Mouse (Mus musculus): Measurements from ENCODE around the gene Abcc3. TPM values are rescaled to one million over a fixed set of nuclear protein-coding genes. Genes with fewer than 3 reads are reported as not detected.

Gene Abcc3
- 6.6 and 7.7 TPM in 2 replicates for polyA plus RNA-seq (2015; fragmentation: Nextera tagmentation; extraction: Ambion mirVana)

DNA sequence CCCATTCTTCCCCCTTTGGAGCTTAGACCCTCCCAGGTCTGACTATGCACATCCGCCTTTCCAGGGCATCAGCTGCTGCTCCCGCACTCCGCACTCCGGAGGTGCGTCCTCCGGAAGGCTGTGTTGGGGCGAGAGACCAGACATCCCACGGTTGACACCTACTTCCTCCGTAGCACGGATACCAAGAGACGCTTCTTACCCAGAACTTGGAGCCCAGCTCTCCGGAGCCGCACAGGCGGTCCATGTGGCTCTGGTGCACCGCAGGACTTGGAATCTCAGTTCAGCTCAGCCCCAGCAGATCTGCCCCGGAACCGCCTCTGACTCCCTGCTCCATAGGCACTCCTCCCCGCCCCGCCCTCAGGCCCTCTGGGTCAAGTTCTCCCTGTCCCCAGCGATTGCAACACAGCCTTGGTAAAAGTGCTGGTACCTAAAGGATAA, at the start of gene Abcc3:
Gene Abcc3, minus strand, starts transcription at position 326 of the 438 bp plus-strand sequence.
- Histone ChIP-seq H3K27ac (no peak within 1 kb of the TSS), H3K4me1 (peaks cover 5% of the 10 kb centered on the region; the same call in 1 of the 2 replicates), H3K4me3 (replicated peaks) (peak within 1 kb of the TSS; percentile 36), H3K9ac (no peak within 1 kb of the TSS), H3K9me3 (no peaks in the 10 kb centered on the region), H3K27me3 (replicated peaks) (no peaks in the 10 kb centered on the region), H3K4me2 (peak within 1 kb of the TSS; percentile 67), H3K36me3 (no peaks in the 10 kb centered on the region)
- peak; percentile 51; the same call in 1 of the 2 replicates for ATAC-seq (ENCODE audit: insufficient read depth, low FRiP score, low read depth)
- WGBS: 6% methylated on average over 20 of the region's 20 CpGs

DNA sequence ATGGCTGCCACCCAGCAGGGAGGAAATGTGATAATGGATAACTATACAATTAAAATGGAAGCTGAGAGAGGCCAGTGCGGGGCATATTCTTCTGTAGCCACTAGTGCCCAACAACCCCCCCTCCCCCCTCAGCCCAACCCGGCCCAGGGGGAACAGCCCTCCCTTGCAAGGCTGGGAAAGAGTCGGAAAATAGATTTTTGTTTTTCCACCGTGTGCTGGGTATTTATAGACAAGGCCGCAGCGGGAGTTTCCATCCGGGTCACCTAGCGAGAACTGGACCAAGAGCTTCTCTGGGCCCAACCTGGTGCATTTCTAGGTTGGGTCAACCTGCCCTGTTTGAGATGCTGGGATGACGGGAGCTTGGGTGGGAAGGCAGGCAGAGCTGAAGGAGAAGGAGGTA, 49.0 kb upstream of the Abcc3 start:
- ATAC-seq (ENCODE audit: insufficient read depth, low FRiP score, low read depth): no peak
- H3K4me1 ChIP-seq: no peaks in the 10 kb centered on the region
- 74% methylated on average over 9 of the region's 9 CpGs for WGBS
- H3K9me3 ChIP-seq: no peaks in the 10 kb centered on the region
- H3K4me3 ChIP-seq (replicated peaks): no peak overlapping the region
- H3K9ac ChIP-seq: no peak overlapping the region
- H3K27me3 ChIP-seq (replicated peaks): no peaks in the 10 kb centered on the region
- H3K36me3 ChIP-seq: no peaks in the 10 kb centered on the region
- H3K4me2 ChIP-seq: no peak overlapping the region
- no peak overlapping the region for H3K27ac ChIP-seq

DNA sequence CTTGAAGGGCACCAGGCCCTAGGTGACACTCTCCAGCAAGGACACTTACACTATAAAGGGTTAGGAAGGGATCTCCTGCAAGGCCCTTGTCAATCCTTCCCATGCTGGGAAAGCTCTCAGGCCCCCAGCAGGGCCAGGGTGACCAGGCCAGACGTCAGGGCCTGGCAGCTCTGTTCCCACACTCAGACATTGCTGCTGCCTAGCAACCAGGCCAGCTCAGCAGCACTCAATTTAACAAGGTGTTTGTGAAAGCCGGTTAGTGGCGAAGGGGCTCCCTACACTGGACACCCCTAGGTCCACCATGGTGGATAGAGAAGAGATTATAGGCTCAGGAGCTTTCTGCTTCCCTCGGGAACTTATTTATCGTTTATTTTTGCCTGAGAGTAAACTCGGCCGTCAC, 48.3 kb upstream of the Abcc3 start:
- no peaks in the 10 kb centered on the region for H3K4me1 ChIP-seq
- no peak for ATAC-seq (ENCODE audit: insufficient read depth, low FRiP score, low read depth)
- H3K27me3 ChIP-seq (replicated peaks): no peaks in the 10 kb centered on the region
- H3K9ac ChIP-seq: no peak overlapping the region
- WGBS: 49% methylated on average over 7 of the region's 7 CpGs
- H3K9me3 ChIP-seq: no peaks in the 10 kb centered on the region
- H3K36me3 ChIP-seq: no peaks in the 10 kb centered on the region
- H3K4me2 ChIP-seq: no peak overlapping the region
- H3K27ac ChIP-seq: no peak overlapping the region
- H3K4me3 ChIP-seq (replicated peaks): no peak overlapping the region

DNA sequence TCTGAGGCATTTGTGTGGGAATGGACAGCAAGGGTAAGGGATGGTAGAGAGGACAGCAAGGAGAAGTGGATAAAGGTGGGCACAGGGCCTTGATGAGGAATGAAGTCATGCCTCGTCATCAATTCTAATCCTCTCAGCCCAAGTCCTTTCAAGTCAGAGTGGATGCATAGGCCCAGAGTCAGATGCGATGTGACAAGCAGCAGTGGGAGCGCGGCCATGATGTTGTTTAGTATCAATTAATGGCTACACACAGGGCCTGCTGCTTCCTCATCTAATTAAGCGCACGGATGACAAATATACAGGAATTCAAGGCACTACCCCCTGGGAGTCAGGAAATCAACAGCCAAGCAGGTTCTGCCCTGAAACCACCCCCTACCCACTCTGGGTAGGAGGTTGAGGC, 47.6 kb upstream of the Abcc3 start:
- no peak overlapping the region for H3K9ac ChIP-seq
- no peaks in the 10 kb centered on the region for H3K36me3 ChIP-seq
- 83% methylated on average over 6 of the region's 6 CpGs for WGBS
- H3K27me3 ChIP-seq (replicated peaks): no peaks in the 10 kb centered on the region
- ATAC-seq (ENCODE audit: insufficient read depth, low FRiP score, low read depth): no peak
- H3K4me1 ChIP-seq: no peaks in the 10 kb centered on the region
- H3K27ac ChIP-seq: no peak overlapping the region
- H3K4me2 ChIP-seq: no peak overlapping the region
- no peaks in the 10 kb centered on the region for H3K9me3 ChIP-seq
- H3K4me3 ChIP-seq (replicated peaks): no peak overlapping the region

DNA sequence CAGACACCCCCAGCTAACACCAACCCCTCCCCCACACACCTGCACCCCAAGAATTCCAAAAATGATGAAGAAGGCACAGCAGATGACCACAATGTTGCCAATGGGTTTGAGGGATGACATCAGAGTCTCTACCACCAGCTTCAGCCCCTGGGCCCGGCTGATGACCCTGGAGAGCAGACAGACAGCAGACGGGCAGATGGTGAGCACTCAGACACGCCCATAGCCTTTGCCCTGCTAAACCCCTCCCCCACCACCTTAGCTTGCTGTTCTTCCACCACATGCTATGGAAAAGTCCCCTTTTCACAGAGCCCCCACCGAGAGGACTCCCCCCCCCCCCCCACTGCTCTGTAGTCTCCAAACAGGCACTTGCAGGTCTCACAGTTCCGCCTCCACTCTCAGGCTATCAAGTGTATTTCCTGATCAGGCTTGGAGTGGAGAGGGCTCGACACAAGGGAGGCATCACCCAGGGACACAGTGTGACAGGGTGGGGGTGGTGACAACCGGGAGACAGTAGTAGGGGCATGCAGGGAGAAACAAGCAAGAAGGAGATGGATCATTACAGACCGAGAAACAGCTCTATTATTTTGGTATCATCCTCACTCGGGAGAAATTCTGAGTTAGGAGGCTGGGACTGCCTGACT, 36.3 kb upstream of the Abcc3 start:
- Histone ChIP-seq H3K4me1 (peaks cover 34% of the 10 kb centered on the region), H3K27me3 (replicated peaks) (0 out of 2 replicates have a peak, but pooled peaks cover 4% of the 10 kb centered on the region), H3K9me3 (no peaks in the 10 kb centered on the region), H3K36me3 (no peaks in the 10 kb centered on the region), H3K4me2 (no peak overlapping the region), H3K4me3 (replicated peaks) (no peak overlapping the region), H3K27ac (peak overlapping the region; percentile 85), H3K9ac (no peak overlapping the region)
- WGBS: 31% methylated on average over 9 of the region's 9 CpGs
- ATAC-seq (ENCODE audit: insufficient read depth, low FRiP score, low read depth): no peak

DNA sequence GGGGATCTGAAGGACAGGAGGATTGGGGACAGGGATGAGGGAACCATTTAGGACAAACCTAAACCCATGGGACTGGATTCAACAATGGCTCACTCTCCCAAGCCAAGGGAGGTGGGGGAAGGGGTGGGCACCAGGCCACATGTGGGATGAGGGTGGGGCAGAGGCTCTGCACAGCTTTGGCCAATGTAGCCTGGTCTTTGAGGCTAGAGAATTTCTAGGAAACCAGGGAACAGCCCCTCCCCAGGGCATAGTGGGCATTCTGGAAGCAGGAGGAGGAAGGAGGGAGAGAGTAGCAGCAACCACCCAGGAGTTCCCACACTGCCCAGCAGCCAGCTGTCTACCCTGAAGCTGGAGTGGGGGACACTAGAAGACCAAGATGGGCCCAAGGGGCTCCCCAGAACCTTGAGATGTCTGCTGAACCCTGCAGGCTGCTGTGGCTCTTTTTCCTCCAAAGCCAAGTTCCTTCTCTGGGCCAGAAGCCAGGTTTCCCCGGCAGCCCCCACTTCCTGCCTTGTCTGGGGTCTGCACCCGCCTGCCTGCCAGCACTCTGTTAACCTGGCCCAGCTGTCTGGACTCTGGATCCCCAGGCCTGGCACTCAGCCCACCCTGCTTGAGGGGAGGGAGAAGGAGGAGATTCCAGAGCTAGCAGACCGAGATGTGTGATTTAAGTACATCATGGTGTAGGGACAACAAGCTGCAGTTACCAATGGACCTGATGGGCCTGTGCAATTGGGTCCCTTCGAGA, 35.5 kb upstream of the Abcc3 start:
- H3K4me2 ChIP-seq: peak overlapping the region; percentile 30
- no peak overlapping the region for H3K4me3 ChIP-seq (replicated peaks)
- 19% methylated on average over 4 of the region's 4 CpGs for WGBS
- H3K27ac ChIP-seq: peak overlapping the region; percentile 85
- H3K27me3 ChIP-seq (replicated peaks): no peaks in the 10 kb centered on the region
- H3K4me1 ChIP-seq: peaks cover 36% of the 10 kb centered on the region
- no peak overlapping the region for H3K9ac ChIP-seq
- peak; percentile 76 for ATAC-seq (ENCODE audit: insufficient read depth, low FRiP score, low read depth)
- no peaks in the 10 kb centered on the region for H3K36me3 ChIP-seq
- H3K9me3 ChIP-seq: no peaks in the 10 kb centered on the region

GRCm38 (mm10) chr11:94425656-94426055, 32.9 kb upstream of the Abcc3 start:
- 45% methylated on average over 14 of the region's 14 CpGs for WGBS

DNA sequence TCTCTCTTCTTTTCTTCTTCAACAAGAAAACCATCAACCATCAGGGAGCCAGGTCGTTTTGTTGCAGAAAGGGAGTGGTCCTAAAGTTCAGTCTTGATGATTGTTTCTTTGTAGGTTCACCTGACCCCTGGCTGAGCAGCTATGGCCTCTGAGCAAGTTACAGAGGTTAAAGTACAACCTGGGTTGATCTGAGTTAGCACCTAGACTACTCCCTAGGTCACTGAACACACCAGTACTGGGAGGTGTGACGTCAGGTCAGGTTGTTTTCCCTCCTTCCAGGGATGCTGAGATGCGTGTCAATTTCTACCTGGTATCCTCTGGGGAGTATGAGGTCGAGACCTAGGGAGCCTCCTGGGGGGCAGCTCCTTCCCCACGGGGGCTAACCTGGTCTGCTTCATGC, 32.4 kb upstream of the Abcc3 start:
- Histone ChIP-seq H3K9ac (no peak overlapping the region), H3K4me1 (peaks cover 41% of the 10 kb centered on the region), H3K27ac (no peak overlapping the region), H3K36me3 (no peaks in the 10 kb centered on the region), H3K4me2 (no peak overlapping the region), H3K9me3 (no peaks in the 10 kb centered on the region), H3K4me3 (replicated peaks) (no peak overlapping the region), H3K27me3 (replicated peaks) (no peaks in the 10 kb centered on the region)
- WGBS: 50% methylated on average over 5 of the region's 5 CpGs
- ATAC-seq (ENCODE audit: insufficient read depth, low FRiP score, low read depth): no peak

More at GRCm38 (mm10) chr11:94425656-94426055, 32.9 kb upstream of the Abcc3 start:
- H3K27me3 ChIP-seq (replicated peaks): no peaks in the 10 kb centered on the region
- H3K36me3 ChIP-seq: no peaks in the 10 kb centered on the region
- no peaks in the 10 kb centered on the region for H3K9me3 ChIP-seq
- no peak overlapping the region for H3K9ac ChIP-seq
- no peak for ATAC-seq (ENCODE audit: insufficient read depth, low FRiP score, low read depth)
- no peak overlapping the region for H3K4me2 ChIP-seq
- H3K4me3 ChIP-seq (replicated peaks): no peak overlapping the region
- H3K4me1 ChIP-seq: peaks cover 39% of the 10 kb centered on the region
- no peak overlapping the region for H3K27ac ChIP-seq

GRCm38 (mm10) chr11:94424380-94424779, 31.6 kb upstream of the Abcc3 start:
- Histone ChIP-seq H3K4me2 (no peak overlapping the region), H3K9me3 (no peaks in the 10 kb centered on the region), H3K27me3 (replicated peaks) (no peaks in the 10 kb centered on the region), H3K9ac (no peak overlapping the region), H3K4me1 (peaks cover 37% of the 10 kb centered on the region), H3K36me3 (no peaks in the 10 kb centered on the region), H3K4me3 (replicated peaks) (no peak overlapping the region), H3K27ac (no peak overlapping the region)
- 50% methylated on average over 15 of the region's 15 CpGs for WGBS
- no peak for ATAC-seq (ENCODE audit: insufficient read depth, low FRiP score, low read depth)

- no peaks in the 10 kb centered on the region for H3K36me3 ChIP-seq
- H3K4me2 ChIP-seq: no peak overlapping the region
- peaks cover 32% of the 10 kb centered on the region for H3K4me1 ChIP-seq
- no peak overlapping the region for H3K9ac ChIP-seq
- ATAC-seq (ENCODE audit: insufficient read depth, low FRiP score, low read depth): no peak
- H3K4me3 ChIP-seq (replicated peaks): no peak overlapping the region
- WGBS: 65% methylated on average over 5 of the region's 5 CpGs
- no peaks in the 10 kb centered on the region for H3K27me3 ChIP-seq (replicated peaks)
- H3K27ac ChIP-seq: no peak overlapping the region
- no peaks in the 10 kb centered on the region for H3K9me3 ChIP-seq
Measured at GRCm38 (mm10) chr11:94423855-94424254, 31.1 kb upstream of the Abcc3 start.

DNA sequence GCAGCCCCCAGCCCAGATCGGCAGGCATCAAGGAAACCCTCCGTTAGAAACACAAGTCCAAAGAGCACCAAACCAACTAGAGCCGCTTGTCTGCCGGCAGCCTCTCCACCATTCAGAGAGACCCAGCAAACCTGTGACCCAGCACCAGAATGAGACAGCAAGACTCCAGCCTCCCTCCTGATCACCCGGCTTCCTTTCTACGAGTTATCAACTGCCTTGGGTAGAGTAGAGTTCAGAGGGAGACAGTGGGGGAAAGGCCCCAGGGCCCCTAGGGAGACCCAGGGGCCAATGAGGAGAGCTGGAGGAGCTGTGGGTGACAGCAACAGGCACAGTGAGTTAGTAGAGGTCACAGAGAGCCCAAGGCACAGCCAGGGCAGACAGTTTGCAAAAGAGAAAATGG, 28.2 kb upstream of the Abcc3 start:
- no peak for ATAC-seq (ENCODE audit: insufficient read depth, low FRiP score, low read depth)
- no peaks in the 10 kb centered on the region for H3K9me3 ChIP-seq
- no peak overlapping the region for H3K4me2 ChIP-seq
- H3K27me3 ChIP-seq (replicated peaks): no peaks in the 10 kb centered on the region
- peaks cover 14% of the 10 kb centered on the region for H3K4me1 ChIP-seq
- WGBS: 66% methylated on average over 6 of the region's 6 CpGs
- no peak overlapping the region for H3K4me3 ChIP-seq (replicated peaks)
- no peak overlapping the region for H3K27ac ChIP-seq
- H3K9ac ChIP-seq: no peak overlapping the region
- H3K36me3 ChIP-seq: no peaks in the 10 kb centered on the region

DNA sequence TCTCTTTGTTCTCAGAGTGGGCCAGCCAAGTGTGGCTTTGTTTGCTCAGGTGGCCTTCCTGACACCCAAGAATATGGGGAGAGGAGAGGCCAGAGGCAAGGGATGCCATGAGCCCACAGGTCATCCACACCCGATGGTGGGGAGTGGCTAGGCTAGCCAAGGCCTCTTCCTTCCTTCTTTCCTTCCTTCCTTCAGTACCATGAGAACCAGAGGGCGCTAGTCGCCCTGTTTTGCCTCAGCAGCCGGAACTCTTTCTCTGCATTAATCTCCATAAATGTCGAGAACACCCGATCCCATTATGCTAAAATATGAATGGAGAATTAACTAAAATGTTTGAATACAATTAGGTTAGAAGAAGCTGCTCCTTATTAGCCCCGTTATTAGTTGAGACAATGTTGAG, 27.5 kb upstream of the Abcc3 start:
- H3K9me3 ChIP-seq: no peaks in the 10 kb centered on the region
- 16% methylated on average over 7 of the region's 7 CpGs for WGBS
- H3K4me2 ChIP-seq: no peak overlapping the region
- no peak overlapping the region for H3K9ac ChIP-seq
- H3K36me3 ChIP-seq: no peaks in the 10 kb centered on the region
- no peak overlapping the region for H3K4me3 ChIP-seq (replicated peaks)
- ATAC-seq (ENCODE audit: insufficient read depth, low FRiP score, low read depth): no peak
- no peaks in the 10 kb centered on the region for H3K27me3 ChIP-seq (replicated peaks)
- H3K27ac ChIP-seq: no peak overlapping the region
- peaks cover 8% of the 10 kb centered on the region for H3K4me1 ChIP-seq

All from stomach, embryonic 15.5 days (tissue).